Mouse (Mus musculus) kidney, postnatal 4 days (tissue): ENCODE measurements around the gene 2210016F16Rik.
"Not testable (repeated sequence)": the region's sequence is repeated elsewhere in the genome, so short reads cannot be mapped to it uniquely, and the experiment has no call there.

ENCODE experiments used
- DNase-seq, 2 experiments: peaks; one replicate each; pipeline ENCODE4 v3.0.0; 2021; ENCODE audit warnings: mixed read lengths in 2 of 2

The 2210016F16Rik gene

GRCm38 (mm10) chr13:58384779-58385546, at the start of gene 2210016F16Rik:
Gene 2210016F16Rik (minus strand): TSS chr13:58385225.
- DNase-seq: peak; percentile 78 to 85

GRCm38 (mm10) chr13:58423061-58423660, 38.1 kb upstream of the 2210016F16Rik start:
- DNase-seq: peak in 1 of 2 experiments; percentile 22

GRCm38 (mm10) chr13:58422242-58422641, 37.2 kb upstream of the 2210016F16Rik start:
- DNase-seq: no peak

GRCm38 (mm10) chr13:58421026-58421425, 36.0 kb upstream of the 2210016F16Rik start:
- DNase-seq: no peak

- DNase-seq: no peak
Measured at GRCm38 (mm10) chr13:58419266-58419665, 34.2 kb upstream of the 2210016F16Rik start.

GRCm38 (mm10) chr13:58418656-58419055, 33.6 kb upstream of the 2210016F16Rik start:
- peak in 1 of 2 experiments; percentile 17 for DNase-seq

- no peak for DNase-seq
Measured at GRCm38 (mm10) chr13:58415838-58416237, 30.8 kb upstream of the 2210016F16Rik start.

- peak; percentile 36 to 52 for DNase-seq
Measured at GRCm38 (mm10) chr13:58415374-58415773, 30.3 kb upstream of the 2210016F16Rik start.

GRCm38 (mm10) chr13:58411073-58411472, 26.0 kb upstream of the 2210016F16Rik start:
- DNase-seq: no peak

- not testable (repeated sequence) for DNase-seq
Measured at GRCm38 (mm10) chr13:58403243-58403642, 18.2 kb upstream of the 2210016F16Rik start, which contains the start of gene Hnrnpk. Gene Hnrnpk (minus strand): TSS chr13:58403343.

- no peak for DNase-seq
Measured at GRCm38 (mm10) chr13:58402744-58403110, 17.7 kb upstream of the 2210016F16Rik start.

GRCm38 (mm10) chr13:58402003-58402743, 17.1 kb upstream of the 2210016F16Rik start, which contains the start of gene Rmi1:
Gene Rmi1 (plus strand): TSS chr13:58402248.
- peak; percentile 98 to 99 for DNase-seq

GRCm38 (mm10) chr13:58401135-58402002, 16.3 kb upstream of the 2210016F16Rik start:
- DNase-seq: peak; percentile 87 to 93

- DNase-seq: no peak
Measured at GRCm38 (mm10) chr13:58400576-58400975, 15.6 kb upstream of the 2210016F16Rik start.

- no peak for DNase-seq
Measured at GRCm38 (mm10) chr13:58397651-58398050, 12.6 kb upstream of the 2210016F16Rik start.

GRCm38 (mm10) chr13:58394392-58394791, 9.4 kb upstream of the 2210016F16Rik start:
- DNase-seq: not testable (repeated sequence)

GRCm38 (mm10) chr13:58389324-58389951, 4.4 kb upstream of the 2210016F16Rik start:
- no peak for DNase-seq

GRCm38 (mm10) chr13:58388379-58388778, 3.4 kb upstream of the 2210016F16Rik start:
- DNase-seq: no peak

- peak; percentile 84 to 88 for DNase-seq
Measured at GRCm38 (mm10) chr13:58387948-58388347, 2.9 kb upstream of the 2210016F16Rik start.

GRCm38 (mm10) chr13:58385547-58385920, 509 bp upstream of the 2210016F16Rik start:
- no peak for DNase-seq

- no peak for DNase-seq
Measured at GRCm38 (mm10) chr13:58384371-58384770, 654 bp downstream of the 2210016F16Rik start.

- no peak for DNase-seq
Measured at GRCm38 (mm10) chr13:58373153-58373470, 11.9 kb downstream of the 2210016F16Rik start.
